Mouse (Mus musculus) midbrain, embryonic 14.5 days (tissue): Measurements from ENCODE around the gene Atp5g1. TPM values are rescaled to one million over a fixed set of nuclear protein-coding genes. Genes with fewer than 3 reads are reported as not detected.

ENCODE experiments used
- ATAC-seq: fragments of 200-750 bp; cut with Nextera tagmentation; 2 replicates; pipeline ENCODE4 v1.8.0; 2017; ENCODE audit warnings: moderate number of reproducible peaks, moderate library complexity; ENCODE audit not compliant: low FRiP score, low TSS enrichment
- DNase-seq: peaks from one replicate; pipeline ENCODE4 v3.0.0-alpha.2; 2015
- H3K27ac ChIP-seq: fragments of 300-500 bp; sonication (generic); replicated peaks from 2 replicates; pipeline ENCODE4 v1.5.1; 2014; ENCODE audit warnings: mild to moderate bottlenecking, low read depth, low read length, moderate library complexity
- H3K27me3 ChIP-seq: fragments of 300-500 bp; sonication (generic); 2 replicates; pipeline ENCODE4 v1.6.1; 2014; ENCODE audit warnings: low read length, control low read depth, mixed read lengths; ENCODE audit not compliant: control insufficient read depth, insufficient read depth
- H3K36me3 ChIP-seq: fragments of 300-500 bp; sonication (generic); 2 replicates; pipeline ENCODE4 v1.6.1; 2014; ENCODE audit warnings: low read length, control low read depth; ENCODE audit not compliant: control insufficient read depth, insufficient read depth
- H3K4me1 ChIP-seq: fragments of 300-500 bp; sonication (generic); 2 replicates; pipeline ENCODE4 v1.6.1; 2014; ENCODE audit warnings: mild to moderate bottlenecking, antibody characterized with exemption, low read length, control low read depth; ENCODE audit not compliant: control insufficient read depth, insufficient read depth
- H3K4me2 ChIP-seq: fragments of 300-500 bp; sonication (generic); 2 replicates; pipeline ENCODE4 v1.6.1; 2014; ENCODE audit warnings: mild to moderate bottlenecking, low read length, moderate library complexity
- H3K4me3 ChIP-seq: fragments of 300-500 bp; sonication (generic); replicated peaks from 2 replicates; pipeline ENCODE4 v1.5.1; 2014; ENCODE audit warnings: low read depth, low read length
- H3K9ac ChIP-seq: fragments of 300-500 bp; sonication (generic); replicated peaks from 2 replicates; pipeline ENCODE4 v1.6.1; 2014; ENCODE audit warnings: mild to moderate bottlenecking, low read length, moderate library complexity
- H3K9me3 ChIP-seq: fragments of 300-500 bp; sonication (generic); 2 replicates; pipeline ENCODE4 v1.6.1; 2016; ENCODE audit warnings: low read length, control low read depth, mixed read lengths; ENCODE audit not compliant: control insufficient read depth
- WGBS: fragments of 180-500 bp; shearing (Covaris S2); extraction: QIAGEN DNeasy Blood & Tissue Kit; methylation state at CpG from one replicate; pipeline ENCODE4 v1.1.7; 2014; 5-methylcytosine and 5-hydroxymethylcytosine counted together
- polyA plus RNA-seq: library from polyadenylated mRNA; unstranded; fragments of >200 nt; fragmentation: Nextera tagmentation; extraction: Ambion mirVana; gene quantifications from 2 replicates; pipeline ENCODE4 v1.2.1, GENCODE M21; 2014

The Atp5g1 gene
- polyA plus RNA-seq, 1 experiment from 2014 or later, result 679 TPM

DNA sequence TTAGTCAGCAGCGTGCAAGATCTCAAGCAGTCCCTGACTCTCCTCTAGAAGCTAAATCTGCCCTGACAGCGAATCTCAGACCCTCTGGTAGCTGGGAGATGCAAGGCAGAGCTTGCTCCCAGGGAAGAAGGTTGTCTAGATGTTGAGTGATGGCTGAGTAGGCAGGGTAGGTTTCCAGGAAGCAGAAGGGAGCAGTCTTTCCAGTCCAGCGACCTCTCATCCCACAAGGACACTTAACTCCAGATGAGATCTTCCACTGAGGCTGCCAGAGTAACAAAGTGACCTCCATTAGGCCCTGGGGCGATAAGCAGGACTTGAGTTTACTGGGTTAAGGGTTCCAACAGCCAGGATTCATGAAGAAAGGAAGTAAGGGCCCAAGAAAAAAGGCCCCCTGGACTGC lies 54.8 kb downstream of the Atp5g1 start:
- H3K4me1 ChIP-seq, result no peaks in the 10 kb centered on the region
- H3K9me3 ChIP-seq, result no peaks in the 10 kb centered on the region
- no peak overlapping the region for H3K4me3 ChIP-seq
- H3K9ac ChIP-seq, result no peak overlapping the region
- H3K36me3 ChIP-seq, result no peaks in the 10 kb centered on the region
- H3K27ac ChIP-seq, result no peak overlapping the region
- H3K27me3 ChIP-seq, result no peaks in the 10 kb centered on the region
- WGBS, result 73% methylated on average over 4 of the region's 4 CpGs
- no peak overlapping the region for H3K4me2 ChIP-seq
- ATAC-seq (no peak), DNase-seq (no peak)

Other genes with a start within 250 kb of the Atp5g1 start
- 1.8 TPM in 2 replicates for gene Gngt2, start 238.5 kb downstream of the Atp5g1 start, polyA plus RNA-seq
- gene Abi3, start 233.2 kb downstream of the Atp5g1 start, polyA plus RNA-seq, result 0.26 and 0.64 TPM in 2 replicates
- gene B4galnt2, start 160.8 kb downstream of the Atp5g1 start, polyA plus RNA-seq, result not detected in 2 replicates
- gene Igf2bp1, start 69.7 kb downstream of the Atp5g1 start, polyA plus RNA-seq, result 10.7 and 11.1 TPM in 2 replicates
- gene Gip, start 51.1 kb downstream of the Atp5g1 start, polyA plus RNA-seq, result not detected in 2 replicates
- 45.3 and 77.5 TPM in 2 replicates for gene Snf8, start 40.8 kb downstream of the Atp5g1 start, polyA plus RNA-seq
- gene Ube2z, start 10.3 kb downstream of the Atp5g1 start, polyA plus RNA-seq, result 32.3 and 32.7 TPM in 2 replicates
- not detected in 2 replicates for gene Calcoco2, start 36.3 kb upstream of the Atp5g1 start, polyA plus RNA-seq
- gene Ttll6, start 58.1 kb upstream of the Atp5g1 start, polyA plus RNA-seq, result not detected in 2 replicates
- not detected in 2 replicates for gene Hoxb13, start 118.6 kb upstream of the Atp5g1 start, polyA plus RNA-seq
- gene Hoxb9, start 195.8 kb upstream of the Atp5g1 start, polyA plus RNA-seq, result not detected in 2 replicates
- not detected in 2 replicates for gene Hoxb8, start 206.2 kb upstream of the Atp5g1 start, polyA plus RNA-seq
- gene Hoxb7, start 211.0 kb upstream of the Atp5g1 start, polyA plus RNA-seq, result not detected in 2 replicates
- gene Hoxb6, start 216.8 kb upstream of the Atp5g1 start, polyA plus RNA-seq, result not detected in 2 replicates
- not detected in 2 replicates for gene Hoxb5, start 227.7 kb upstream of the Atp5g1 start, polyA plus RNA-seq
- not detected in 2 replicates for gene Hoxb4, start 242.6 kb upstream of the Atp5g1 start, polyA plus RNA-seq
- not detected in 2 replicates for gene Hoxb3, start 247.7 kb upstream of the Atp5g1 start, polyA plus RNA-seq